In genomic region chr17:27725011-27725410, GRCm38 (mm10) we compare ENCODE assay signal across 15 mouse cellular contexts. TPM values are rescaled to one million over a fixed set of nuclear protein-coding genes. Genes with fewer than 3 reads are reported as not detected.
DNase-seq lines count a peak whose midpoint lies in the region; ATAC-seq lines count a peak whose summit lies in the region.
"Had no signal": no experiment of that assay in that cellular context is flagged by ENCODE, and none has a peak within 500 bp of the region (broad histone marks: within the 10 kb centered on the region; RNA-seq: fewer than 3 reads in every experiment).

No protein-coding gene starts in this region.

- H3K9ac ChIP-seq in kidney, embryonic 15.5 days = no peak overlapping the region
- H3K9ac ChIP-seq in neural tube, embryonic 13.5 days = peak overlapping the region; percentile 45
- H3K9ac ChIP-seq: heart, embryonic 13.5 days; liver, embryonic 12.5 days had no signal

- H3K27ac ChIP-seq in kidney, embryonic 15.5 days = peak overlapping the region; percentile 75
- no peak overlapping the region for H3K27ac ChIP-seq in neural tube, embryonic 13.5 days (replicated peaks)
- H3K27ac ChIP-seq: heart, embryonic 13.5 days; layer of hippocampus, adult 2 months; liver, embryonic 12.5 days had no signal

- peaks cover 25% of the 10 kb centered on the region for H3K4me1 ChIP-seq in kidney, embryonic 15.5 days
- peaks cover 13% of the 10 kb centered on the region for H3K4me1 ChIP-seq in neural tube, embryonic 13.5 days (replicated peaks)

- no peaks in the 10 kb centered on the region for H3K9me3 ChIP-seq in kidney, embryonic 15.5 days (replicated peaks)
- H3K9me3 ChIP-seq in neural tube, embryonic 13.5 days = no peaks in the 10 kb centered on the region
- H3K9me3 ChIP-seq: heart, embryonic 13.5 days; liver, embryonic 12.5 days had no signal

- H3K4me3 ChIP-seq in kidney, embryonic 15.5 days (replicated peaks) = 0 out of 2 replicates have a peak overlapping the region, but pooled peaks have one; percentile 5
- H3K4me3 ChIP-seq in neural tube, embryonic 13.5 days = no peak overlapping the region
- H3K4me3 ChIP-seq: heart, embryonic 13.5 days; layer of hippocampus, adult 2 months; liver, embryonic 12.5 days had no signal

- H3K27me3 ChIP-seq in kidney, embryonic 15.5 days = no peaks in the 10 kb centered on the region
- no peaks in the 10 kb centered on the region for H3K27me3 ChIP-seq in neural tube, embryonic 13.5 days

- peak overlapping the region; percentile 44 for H3K4me2 ChIP-seq in kidney, embryonic 15.5 days
- H3K4me2 ChIP-seq in neural tube, embryonic 13.5 days = no peak overlapping the region
- H3K4me2 ChIP-seq: heart, embryonic 13.5 days; liver, embryonic 12.5 days had no signal

- H3K36me3 ChIP-seq in kidney, embryonic 15.5 days = no peaks in the 10 kb centered on the region
- no peaks in the 10 kb centered on the region for H3K36me3 ChIP-seq in neural tube, embryonic 13.5 days
- H3K36me3 ChIP-seq: heart, embryonic 13.5 days; liver, embryonic 12.5 days had no signal

- 24% methylated on average over 10 of the region's 10 CpGs for WGBS in kidney, embryonic 15.5 days
- WGBS in neural tube, embryonic 13.5 days = 31% methylated on average over 10 of the region's 10 CpGs

- peak; percentile 42 for DNase-seq in embryo, embryonic 10.5 days (ENCODE audit: low spot score)
- no peak for DNase-seq in embryo, embryonic 10 days (ENCODE audit: low spot score)
- no peak for DNase-seq in kidney, adult 8-10 months
- no peak for DNase-seq in neural tube, embryonic 10.5 days (ENCODE audit: extremely low spot score, low spot score)
- no peak for DNase-seq in right cerebral cortex, postnatal 4 days
- no peak for DNase-seq in spleen, adult 18-20 months
- DNase-seq: adrenal gland, adult 8-10 months; cerebellum, postnatal 25 days; gastrocnemius, postnatal 25 days; lung, postnatal 36 days had no signal

- ATAC-seq in kidney, embryonic 15.5 days (replicated peaks; ENCODE audit: low FRiP score) = peak; percentile 77; the same call in 1 of the 2 replicates
- ATAC-seq in neural tube, embryonic 13.5 days (ENCODE audit: low read depth) = no peak
- ATAC-seq: liver, embryonic 12.5 days had no signal

RNA-seq across cellular contexts. Expression of gene Spdef, which starts 3.7 kb away (rescaled TPM):
- polyA plus RNA-seq in kidney, embryonic 15.5 days (2015; fragmentation: Nextera tagmentation; extraction: Ambion mirVana) = 0.16 and 1.4 TPM in 2 replicates
- polyA plus RNA-seq in neural tube, embryonic 13.5 days (2015; fragmentation: Nextera tagmentation; extraction: Ambion mirVana) = 0.56 and 0.68 TPM in 2 replicates
- polyA plus RNA-seq: liver, embryonic 12.5 days had no signal
